Mouse (Mus musculus) layer of hippocampus, adult 9-10 months (tissue): Measurements from ENCODE around the gene Nudt16l1.

Source experiments
- DNase-seq: peaks from one replicate; pipeline ENCODE4 v3.0.0; 2022; ENCODE audit warnings: low spot score

Gene Nudt16l1

DNA sequence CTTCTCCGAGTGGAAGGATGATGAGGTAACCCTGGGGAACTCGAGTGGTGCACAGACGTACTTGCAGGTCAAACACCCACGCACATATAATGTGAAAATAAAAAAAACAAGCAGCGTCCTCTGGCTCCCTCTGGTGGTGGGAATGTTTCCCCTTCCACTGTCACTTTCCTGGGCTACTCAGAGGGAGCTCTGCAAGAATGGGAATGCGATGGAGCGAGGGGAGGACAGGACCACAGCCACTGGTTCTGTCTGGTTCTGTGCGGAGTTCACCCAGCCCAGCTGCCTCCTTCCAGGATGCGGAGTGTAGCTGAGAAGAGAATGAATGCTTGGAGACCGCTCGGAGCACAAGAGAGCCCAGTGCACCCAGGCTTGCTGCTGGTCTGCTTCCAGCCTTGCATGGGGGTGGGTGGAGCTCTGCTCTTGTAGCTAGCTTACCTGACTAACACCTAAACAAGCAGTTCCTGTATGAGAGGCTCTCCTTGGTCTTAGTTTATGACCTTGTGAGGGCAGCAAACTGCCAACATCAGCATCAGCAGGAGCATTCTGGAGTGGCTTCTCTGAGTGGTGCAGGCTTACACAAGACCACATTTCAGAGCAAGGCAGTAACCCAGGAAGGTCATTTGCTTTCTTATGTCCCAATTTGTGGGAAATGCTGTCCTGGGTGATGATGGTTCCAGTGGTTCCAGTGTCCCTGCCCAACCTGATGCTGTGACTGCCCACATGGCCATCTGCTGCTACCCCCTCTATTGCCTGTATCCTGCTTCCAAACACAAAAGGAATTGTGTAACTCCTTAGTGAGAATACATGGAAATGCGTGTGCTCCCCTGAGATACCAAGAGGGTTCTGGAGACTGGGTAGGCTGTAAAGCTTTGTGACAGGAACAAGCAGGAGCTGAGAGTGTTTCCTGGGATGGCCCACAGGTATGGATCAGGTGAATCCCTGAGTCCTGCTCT lies 24.5 kb upstream of the Nudt16l1 start:
- peak; percentile 91 for DNase-seq

DNA sequence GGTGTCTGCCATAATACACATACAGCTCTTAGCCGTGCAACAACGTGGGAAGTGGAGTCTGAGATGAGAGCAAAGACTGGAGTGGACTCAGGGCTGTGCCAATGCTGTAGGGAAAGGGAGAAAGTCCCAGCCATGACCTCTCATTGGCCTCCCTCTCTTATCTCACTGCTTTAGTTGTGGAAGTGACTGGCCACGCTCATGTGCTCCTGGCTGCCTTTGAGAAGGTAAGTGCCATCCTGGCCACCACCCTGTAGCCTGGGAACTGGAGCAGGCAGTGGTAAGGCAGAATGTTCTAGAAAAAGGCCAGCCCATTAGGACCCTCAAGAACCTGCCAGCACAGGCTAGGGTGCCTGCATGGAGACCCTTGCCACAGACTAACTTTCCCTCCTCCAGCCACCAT lies 22.6 kb upstream of the Nudt16l1 start:
- DNase-seq: no peak

DNA sequence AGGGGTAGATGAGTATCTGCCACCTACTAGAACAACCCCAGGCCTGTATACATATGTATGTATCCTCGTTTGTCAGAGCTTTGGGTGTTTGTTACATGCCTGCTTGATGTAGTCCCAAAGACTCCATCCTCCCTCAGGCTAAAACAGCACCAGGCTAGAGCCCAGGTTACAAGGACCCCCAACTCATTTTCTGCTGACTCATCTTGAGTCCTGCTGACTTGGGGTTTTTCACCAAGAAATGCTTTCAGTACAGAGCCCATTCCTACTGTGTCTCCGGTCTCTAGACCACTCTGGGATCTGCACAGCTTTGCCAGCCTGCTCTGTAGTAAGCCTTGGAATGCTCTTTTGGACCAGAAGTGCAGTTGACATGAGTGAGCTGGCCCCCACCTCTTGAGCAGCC lies 22.0 kb upstream of the Nudt16l1 start:
- DNase-seq: no peak

DNA sequence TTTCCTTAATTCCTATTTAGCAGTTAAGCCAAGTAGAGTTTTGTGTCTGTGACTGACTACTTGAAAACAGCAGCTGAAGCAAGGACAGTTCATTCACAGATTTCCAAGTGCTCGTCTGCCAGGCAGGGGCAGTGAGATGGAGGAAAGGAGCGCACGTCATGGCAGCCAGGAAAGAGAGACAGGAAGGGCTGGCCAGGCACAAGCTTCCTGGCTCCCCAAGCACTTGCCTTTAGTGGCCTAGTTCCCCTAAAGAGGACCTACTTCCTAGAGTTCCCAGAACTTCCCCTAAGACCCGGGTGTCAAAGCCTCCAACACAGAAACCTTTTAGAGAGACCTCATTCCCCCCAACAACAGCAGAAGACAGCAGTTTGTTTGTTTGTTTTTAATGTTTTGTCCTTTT lies 18.0 kb upstream of the Nudt16l1 start:
- no peak for DNase-seq

DNA sequence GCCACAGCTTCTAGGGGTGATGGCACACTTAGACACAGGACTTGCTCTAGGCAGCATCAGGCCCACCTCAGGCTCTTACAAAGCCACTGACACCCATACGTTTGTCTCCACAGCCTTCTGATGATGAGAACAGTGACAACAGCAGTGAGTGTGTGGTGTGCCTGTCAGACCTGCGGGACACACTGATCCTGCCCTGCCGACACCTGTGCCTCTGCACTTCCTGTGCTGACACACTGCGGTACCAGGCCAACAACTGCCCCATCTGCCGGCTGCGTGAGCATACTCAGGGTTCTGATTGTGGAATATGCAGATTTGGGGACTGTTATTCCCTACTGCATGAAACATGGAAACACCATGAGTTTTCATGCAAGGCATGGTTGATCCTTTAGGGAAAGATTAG lies 16.1 kb upstream of the Nudt16l1 start:
- DNase-seq: no peak

DNA sequence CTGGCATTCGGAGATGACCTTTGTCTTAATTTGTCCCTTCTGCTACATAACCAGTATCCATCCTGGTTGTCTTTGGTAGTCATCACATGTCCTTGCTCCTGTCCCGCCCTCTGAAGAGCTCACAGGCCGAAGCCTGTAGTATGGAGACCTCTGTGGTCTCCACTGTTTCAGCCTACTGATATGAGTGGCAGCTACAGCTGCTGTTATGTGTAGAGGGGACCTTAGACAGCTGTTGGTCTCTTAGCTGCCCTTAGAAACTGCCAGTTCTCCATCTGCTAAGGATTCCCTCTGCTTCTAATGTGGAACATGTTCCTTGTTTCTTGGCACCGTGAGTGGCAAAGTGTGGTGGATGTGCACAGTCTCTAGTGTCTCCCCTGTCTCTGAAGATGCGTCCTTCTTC lies 14.6 kb upstream of the Nudt16l1 start:
- DNase-seq: no peak

DNA sequence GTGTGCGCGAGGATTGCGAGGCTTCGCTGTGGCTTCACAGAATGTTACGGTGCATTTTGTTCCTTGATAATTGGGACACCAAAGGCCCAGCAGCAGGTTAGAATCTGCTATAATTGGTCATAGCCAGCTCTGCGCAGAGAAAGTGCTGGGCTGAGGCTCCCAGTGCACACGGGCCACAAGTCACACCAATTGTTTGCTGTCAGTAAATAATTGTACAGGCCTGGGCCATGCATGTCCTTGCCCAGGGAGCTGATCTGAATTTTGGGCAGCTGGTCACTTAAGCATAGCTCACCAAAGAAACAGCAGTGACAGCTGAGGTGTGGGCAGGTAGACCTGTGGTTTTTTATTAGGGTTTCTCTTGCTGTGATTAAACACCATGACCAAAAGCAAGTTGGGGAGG lies 10.6 kb upstream of the Nudt16l1 start:
- no peak for DNase-seq

DNA sequence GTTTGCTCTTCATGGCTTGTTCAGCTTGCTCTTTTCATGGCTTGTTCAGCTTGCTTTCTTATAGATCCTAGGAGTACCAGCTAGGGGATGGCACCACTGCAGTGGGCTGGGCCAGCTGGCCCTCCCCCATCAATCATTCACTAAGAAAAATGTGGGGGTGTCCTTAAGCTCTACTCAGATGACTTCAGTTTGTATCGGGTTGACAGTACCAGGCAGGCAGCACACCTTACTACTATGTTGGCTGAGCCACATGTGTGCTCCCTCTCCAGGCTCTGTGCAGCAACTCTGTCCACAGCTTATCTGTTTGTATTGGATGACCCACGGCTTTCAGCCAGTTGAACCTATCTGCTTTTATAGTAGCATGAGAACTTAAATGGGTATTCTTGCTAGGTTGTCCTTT lies 10.1 kb upstream of the Nudt16l1 start:
- DNase-seq: no peak

DNA sequence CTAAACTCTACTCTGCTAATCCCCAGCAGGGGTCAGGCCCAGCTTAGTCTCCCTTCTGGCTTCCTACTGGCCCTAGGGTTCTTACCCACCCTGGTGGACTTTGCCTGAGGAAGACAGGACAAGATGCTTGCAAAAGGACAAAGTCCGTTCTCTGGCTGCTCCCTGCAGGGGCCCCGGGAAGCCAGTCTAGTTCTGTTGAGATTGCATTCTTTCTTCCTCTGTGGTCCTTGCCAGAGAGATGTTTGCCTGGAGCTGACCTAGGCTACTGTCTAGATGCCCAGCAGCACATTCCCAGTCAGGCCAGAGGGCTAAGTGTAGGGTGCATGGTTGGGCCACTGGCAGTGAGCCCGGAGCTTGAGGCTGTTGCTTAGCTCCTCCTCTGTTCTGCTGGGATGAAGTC lies 6.1 kb upstream of the Nudt16l1 start:
- DNase-seq: no peak

DNA sequence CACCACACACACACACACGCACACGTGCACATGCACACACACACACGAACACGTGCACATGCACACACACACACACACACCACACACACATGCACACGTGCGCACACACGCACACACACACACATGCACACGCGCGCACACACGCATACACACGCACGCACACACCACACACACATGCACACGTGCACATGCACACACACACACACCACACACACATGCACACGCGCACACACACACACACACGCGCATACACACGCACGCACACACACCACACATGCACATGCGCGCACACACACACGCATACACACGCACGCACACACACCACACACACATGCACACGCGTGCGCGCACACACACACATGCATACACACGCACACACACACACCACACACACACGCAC lies 3.1 kb upstream of the Nudt16l1 start:
- DNase-seq: no peak

DNA sequence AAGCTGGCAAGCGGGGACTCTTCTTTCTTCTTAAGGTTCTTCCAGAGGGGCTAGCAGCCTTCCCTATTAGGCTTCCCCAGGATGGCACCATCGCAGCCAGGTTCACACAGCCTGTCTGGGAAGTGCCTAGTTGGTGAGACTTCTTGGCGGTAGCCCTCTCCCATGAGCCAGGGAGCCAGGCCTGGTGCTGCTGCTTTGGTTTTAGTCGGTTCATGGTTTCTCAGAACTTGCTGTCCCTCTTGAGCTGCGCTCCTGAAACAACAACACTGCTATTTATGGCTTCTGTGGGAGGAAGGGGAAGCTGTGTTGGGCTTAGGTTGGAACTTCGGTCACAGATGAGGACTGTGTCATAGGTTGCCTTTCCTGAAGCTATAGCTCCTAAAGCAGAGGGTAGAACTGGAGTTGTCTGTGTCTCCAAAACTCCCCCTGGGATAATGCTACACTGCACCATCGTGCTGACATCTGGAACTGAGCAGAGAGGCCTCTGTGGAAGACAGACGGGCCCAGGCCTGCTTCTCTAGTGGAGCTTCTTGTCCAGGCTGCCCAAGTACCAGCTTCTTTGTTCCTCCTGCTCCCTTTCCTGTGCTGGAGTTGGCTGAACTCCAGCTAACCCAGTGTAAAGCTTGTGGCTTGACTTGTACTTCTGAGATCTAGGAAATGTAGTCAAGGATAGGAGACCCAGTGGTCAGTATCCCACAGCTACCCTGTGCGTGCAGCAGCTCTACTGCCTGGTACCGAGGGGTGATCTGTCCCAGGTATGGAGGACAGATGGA lies 2.4 kb upstream of the Nudt16l1 start:
- DNase-seq: no peak

DNA sequence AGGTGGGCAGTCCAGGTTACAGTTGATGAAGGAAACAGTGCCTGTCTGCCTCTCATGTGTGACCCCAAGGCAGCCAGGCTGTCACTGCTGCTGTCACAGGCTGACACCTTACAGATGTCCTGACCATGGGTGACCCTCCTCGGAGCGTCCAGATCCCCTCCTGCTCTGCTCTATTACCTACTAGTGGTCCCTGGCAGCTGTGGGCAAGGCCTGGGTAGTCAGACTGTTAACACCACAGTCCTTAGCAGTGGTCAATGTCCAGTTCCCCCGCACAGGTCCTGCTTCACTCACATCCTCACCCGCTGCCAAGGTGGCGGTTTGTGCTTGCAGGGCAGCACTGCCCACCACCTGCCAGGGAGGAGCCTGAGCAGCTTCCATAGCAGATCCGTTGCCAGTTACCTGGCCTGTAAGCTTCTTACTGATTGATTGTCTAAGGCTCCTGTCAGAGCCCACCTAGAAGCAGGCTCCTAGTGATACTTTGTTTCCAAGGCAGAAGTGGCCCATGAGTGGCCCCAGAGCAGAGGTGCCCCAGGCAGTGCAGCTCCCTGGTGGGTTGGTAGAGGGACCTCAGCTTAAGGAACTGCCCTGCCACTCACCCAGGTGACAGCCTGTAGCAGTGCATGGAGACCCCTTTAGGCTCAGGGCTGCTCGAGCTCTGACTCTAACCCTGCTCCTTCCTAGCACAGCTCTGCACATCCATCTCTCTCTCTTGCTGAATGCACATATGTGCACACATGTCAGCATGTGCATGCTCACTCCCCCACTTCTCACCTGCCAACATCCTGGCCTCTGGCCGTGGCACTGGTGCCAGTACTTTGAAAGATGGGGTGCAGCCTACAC lies 990 bp upstream of the Nudt16l1 start:
- DNase-seq: no peak

DNA sequence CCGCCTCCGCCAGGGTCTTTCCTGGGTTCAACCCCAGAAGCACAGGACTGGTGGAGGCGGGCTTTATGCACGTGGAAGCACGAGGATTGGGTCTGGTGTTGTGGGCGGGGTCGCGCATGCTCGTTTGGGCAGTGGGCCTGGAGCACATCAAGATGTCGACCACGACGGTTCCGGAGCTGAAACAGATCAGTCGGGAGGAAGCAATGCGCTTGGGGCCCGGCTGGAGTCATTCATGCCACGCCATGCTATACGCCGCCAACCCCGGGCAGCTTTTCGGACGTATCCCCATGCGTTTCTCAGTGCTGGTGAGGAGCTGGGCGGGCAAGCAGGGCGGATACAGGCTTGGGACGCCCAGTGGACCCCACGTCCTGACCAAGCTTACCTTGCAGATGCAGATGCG lies 428 bp downstream of the Nudt16l1 start:
- DNase-seq: peak; percentile 77

DNA sequence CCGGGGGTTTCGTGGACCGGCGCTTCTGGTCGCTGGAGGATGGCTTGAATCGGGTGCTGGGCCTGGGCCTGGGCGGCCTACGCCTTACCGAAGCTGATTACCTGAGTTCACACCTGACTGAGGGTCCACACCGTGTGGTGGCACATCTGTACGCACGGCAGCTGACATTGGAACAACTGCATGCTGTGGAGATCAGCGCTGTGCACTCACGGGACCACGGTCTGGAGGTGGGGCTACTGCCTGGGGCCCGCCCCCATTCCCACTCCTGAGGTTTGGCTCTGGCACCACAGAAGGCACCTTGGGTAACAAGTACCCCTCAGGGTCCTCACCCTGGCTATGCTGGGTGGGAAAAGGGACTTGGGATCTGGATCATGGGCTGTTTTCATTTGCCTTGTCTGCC lies 851 bp downstream of the Nudt16l1 start:
- DNase-seq: no peak

DNA sequence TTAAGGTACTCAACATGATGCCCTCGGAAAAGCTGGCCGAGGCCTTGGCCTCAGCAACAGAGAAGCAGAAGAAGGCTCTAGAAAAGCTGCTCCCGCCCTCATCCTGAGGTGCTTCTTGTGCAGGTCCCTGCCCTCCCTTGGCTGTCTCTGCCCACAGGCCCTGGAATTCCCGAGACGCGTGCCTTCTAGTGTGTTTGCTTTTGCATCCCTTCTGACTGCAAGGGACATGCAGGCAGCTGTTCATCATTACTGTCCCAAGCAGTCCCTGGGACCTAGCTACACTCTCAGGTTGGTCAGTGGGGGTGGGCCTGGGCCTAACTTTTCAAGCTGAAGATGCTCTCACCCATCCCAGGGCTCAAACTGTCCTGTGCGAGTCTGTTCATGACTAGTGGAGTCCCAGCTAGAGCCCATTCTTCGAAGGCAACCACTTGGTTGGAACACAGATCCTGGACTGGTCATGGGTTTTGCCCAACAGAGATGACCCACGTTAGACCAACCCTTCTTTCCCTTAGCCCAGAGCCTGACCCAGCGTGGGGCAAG lies 1.8 kb downstream of the Nudt16l1 start:
- DNase-seq: no peak

DNA sequence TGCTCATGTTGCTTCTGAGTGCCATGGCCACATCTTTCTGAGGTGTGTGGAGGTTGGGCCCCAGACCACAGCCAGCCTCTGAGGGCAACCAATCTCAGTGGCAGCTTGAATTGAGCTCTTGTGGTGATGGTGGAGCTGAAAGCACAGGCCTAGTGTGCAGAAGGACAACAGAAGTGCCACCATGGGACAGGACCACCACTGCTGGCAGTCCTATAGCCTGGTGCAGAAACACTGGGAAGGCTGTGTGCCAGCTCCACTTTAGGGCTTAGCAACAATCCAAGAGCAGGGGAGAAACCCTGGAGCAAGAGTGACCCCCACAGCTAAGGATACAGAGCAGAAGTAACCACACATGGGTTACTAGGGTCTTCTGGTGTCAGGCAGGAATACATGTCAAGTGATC lies 2.5 kb downstream of the Nudt16l1 start:
- DNase-seq: no peak

DNA sequence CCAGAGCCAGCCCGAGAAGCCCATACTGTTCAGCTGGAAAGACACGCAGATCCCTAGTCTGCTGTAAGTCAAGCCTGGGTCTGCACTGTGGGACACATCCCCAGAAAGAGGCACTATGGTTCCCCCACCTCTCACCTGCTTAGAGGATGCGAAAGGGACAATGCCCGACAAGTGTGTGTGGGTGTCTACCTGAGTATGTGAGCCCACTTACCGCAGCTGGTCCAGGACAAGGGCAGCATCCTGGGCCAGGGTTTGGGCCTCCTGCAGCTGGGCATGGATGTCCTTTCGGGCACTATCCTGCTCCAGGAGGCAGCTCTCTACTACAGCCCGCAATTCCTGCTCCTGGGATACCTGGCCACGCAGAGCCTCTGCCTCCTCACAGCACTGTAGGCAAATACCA lies 4.3 kb downstream of the Nudt16l1 start:
- no peak for DNase-seq

DNA sequence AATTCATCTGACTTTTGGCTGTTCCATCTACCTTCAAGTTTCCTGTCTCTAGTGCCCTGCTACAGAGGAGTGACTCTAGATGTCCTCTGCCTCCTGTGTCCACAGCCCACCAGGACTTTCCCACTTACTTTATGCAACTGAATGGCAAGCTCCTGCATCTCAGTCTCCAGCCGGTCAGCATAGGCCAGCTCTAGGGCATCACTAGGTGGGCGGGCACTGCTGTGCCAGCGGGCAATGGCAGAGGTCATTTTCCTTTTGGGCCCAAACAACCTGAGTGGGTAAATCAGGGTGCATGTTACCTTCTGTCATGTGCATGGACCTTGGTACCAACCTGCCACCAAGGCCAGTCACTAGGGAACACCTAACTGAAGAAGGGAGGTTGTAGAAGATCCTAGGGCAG lies 4.9 kb downstream of the Nudt16l1 start:
- DNase-seq: no peak

DNA sequence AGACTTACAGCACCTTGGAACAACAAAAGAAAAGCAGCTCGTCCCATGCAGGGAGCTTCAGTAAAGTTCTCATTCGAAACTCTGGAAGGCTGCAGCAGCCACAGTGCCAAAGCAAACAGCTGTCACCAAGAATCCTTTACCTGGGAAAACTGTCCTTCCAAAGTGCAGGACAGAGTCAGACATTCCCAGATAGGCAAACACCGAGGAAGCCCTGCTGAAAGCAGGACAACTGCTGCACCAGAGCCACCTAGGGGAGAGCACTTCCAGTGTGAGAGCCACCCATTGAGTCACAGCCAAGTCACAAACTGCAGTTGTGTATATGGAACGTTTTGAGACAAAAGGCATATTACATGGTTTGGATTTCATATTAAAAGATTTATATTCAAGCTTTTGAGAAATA lies 6.9 kb downstream of the Nudt16l1 start:
- no peak for DNase-seq

DNA sequence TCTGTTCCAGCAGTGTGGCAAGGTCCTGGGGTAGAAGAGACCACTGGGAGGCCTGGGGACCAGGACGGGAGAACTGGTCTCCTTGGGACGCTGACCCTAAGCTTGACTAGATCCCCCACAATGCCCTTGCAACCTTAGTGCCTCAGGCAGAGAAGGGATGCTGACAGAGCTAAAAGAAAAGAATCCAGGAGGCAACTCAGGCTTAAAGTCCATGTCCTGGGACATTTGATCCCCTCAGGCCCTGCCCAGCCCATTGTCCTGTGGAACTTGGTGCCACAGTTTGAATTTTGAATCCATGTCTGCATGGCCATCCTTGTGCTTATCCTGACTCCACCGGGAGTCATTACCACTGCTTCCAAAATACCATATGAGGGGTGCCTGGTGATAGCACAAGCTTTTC lies 7.6 kb downstream of the Nudt16l1 start:
- DNase-seq: no peak

DNA sequence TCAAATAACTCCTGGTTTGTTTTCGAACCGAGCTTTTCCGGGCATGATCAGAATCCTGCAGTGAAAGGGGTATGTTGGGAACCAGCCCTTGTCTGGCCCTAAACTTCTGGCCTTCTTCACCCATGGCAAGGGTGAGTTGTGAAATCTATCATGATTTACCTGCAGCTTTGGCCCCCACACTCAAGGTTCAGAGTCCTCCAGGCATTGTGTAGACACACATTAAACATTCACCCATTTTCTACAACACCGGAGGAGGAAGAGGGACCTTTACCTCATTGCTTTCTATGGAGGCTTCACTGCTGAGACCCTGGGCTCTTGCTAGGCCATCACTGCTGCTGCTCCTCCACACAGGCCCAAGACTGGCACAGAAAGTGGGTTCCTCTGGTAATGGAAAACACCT lies 8.8 kb downstream of the Nudt16l1 start:
- DNase-seq: no peak

DNA sequence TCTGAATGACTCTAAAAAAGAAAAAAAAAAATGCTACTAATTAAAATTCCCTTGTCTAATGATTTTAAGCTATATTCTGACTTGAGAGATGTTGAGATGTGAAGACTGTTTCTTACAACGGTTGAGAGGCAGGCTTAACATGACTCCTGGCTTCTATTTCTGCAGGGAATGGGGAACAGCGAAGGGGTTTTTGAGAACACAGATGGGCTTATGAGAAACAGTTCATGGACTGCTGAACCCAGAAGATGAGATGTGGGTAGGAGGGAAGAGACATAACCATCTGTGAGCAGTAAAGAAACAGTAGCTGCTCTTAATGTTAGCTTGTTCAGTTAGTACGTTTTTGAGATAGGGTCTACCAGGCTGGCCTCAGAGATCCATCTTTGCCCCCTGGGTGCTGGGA lies 18.0 kb downstream of the Nudt16l1 start:
- no peak for DNase-seq
